Mouse (Mus musculus) hindbrain, embryonic 16.5 days (tissue): ENCODE results near the gene Cntn5. TPM values are rescaled to one million over a fixed set of nuclear protein-coding genes. Genes with fewer than 3 reads are reported as not detected.

Experiments
- ATAC-seq: fragments of 200-750 bp; cut with Nextera tagmentation; 2 replicates; pipeline ENCODE4 v1.8.0; 2017; ENCODE audit warnings: moderate TSS enrichment, moderate library complexity
- H3K27ac ChIP-seq: fragments of 300-500 bp; sonication (generic); 2 replicates; pipeline ENCODE4 v1.5.1; 2014; ENCODE audit warnings: low read depth, mild to moderate bottlenecking, control low read depth, low read length, moderate library complexity
- H3K27me3 ChIP-seq: fragments of 300-500 bp; sonication (generic); replicated peaks from 2 replicates; pipeline ENCODE4 v1.6.1; 2014; ENCODE audit warnings: low read length; ENCODE audit not compliant: control insufficient read depth, insufficient read depth
- H3K36me3 ChIP-seq: fragments of 300-500 bp; sonication (generic); 2 replicates; pipeline ENCODE4 v1.6.1; 2014; ENCODE audit warnings: mild to moderate bottlenecking, low read length, moderate library complexity, mixed read lengths; ENCODE audit not compliant: control insufficient read depth, insufficient read depth
- H3K4me1 ChIP-seq: fragments of 300-500 bp; sonication (generic); 2 replicates; pipeline ENCODE4 v1.6.1; 2014; ENCODE audit warnings: low read depth, low read length; ENCODE audit not compliant: control insufficient read depth, insufficient read depth
- H3K4me2 ChIP-seq: fragments of 300-500 bp; sonication (generic); 2 replicates; pipeline ENCODE4 v1.6.1; 2014; ENCODE audit warnings: mild to moderate bottlenecking, low read length, control low read depth, moderate library complexity
- H3K4me3 ChIP-seq: fragments of 300-500 bp; sonication (generic); 2 replicates; pipeline ENCODE4 v1.5.1; 2014; ENCODE audit warnings: mild to moderate bottlenecking, low read length, control low read depth, moderate library complexity
- H3K9ac ChIP-seq: fragments of 300-500 bp; sonication (generic); 2 replicates; pipeline ENCODE4 v1.6.1; 2014; ENCODE audit warnings: low read depth, mild to moderate bottlenecking, control low read depth, low read length, moderate library complexity
- H3K9me3 ChIP-seq: fragments of 300-500 bp; sonication (generic); 2 replicates; pipeline ENCODE4 v1.6.1; 2014; ENCODE audit warnings: mild to moderate bottlenecking, low read length, moderate library complexity; ENCODE audit not compliant: control insufficient read depth
- WGBS: fragments of 180-500 bp; shearing (Covaris S2); extraction: QIAGEN DNeasy Blood & Tissue Kit; methylation state at CpG from one replicate; pipeline ENCODE4 v1.1.7; 2014; 5-methylcytosine and 5-hydroxymethylcytosine counted together
- polyA plus RNA-seq: library from polyadenylated mRNA; unstranded; fragments of >200 nt; fragmentation: Nextera tagmentation; extraction: Ambion mirVana; gene quantifications from 2 replicates; pipeline ENCODE4 v1.2.1, GENCODE M21; 2015

Cntn5 gene
- polyA plus RNA-seq, 1 experiment from 2014 or later = 20.4 TPM

- 78% methylated on average over 8 of the region's 8 CpGs for WGBS
- H3K4me3 ChIP-seq = no peak overlapping the region
- H3K9me3 ChIP-seq = no peaks in the 10 kb centered on the region
- no peaks in the 10 kb centered on the region for H3K27me3 ChIP-seq
- no peak for ATAC-seq
- H3K4me1 ChIP-seq = no peaks in the 10 kb centered on the region
- no peak overlapping the region for H3K4me2 ChIP-seq
- no peaks in the 10 kb centered on the region for H3K36me3 ChIP-seq
- no peak overlapping the region for H3K9ac ChIP-seq
- H3K27ac ChIP-seq = no peak overlapping the region
Observed at GRCm38 (mm10) chr9:9984028-9984427, 920.5 kb downstream of the Cntn5 start.

DNA sequence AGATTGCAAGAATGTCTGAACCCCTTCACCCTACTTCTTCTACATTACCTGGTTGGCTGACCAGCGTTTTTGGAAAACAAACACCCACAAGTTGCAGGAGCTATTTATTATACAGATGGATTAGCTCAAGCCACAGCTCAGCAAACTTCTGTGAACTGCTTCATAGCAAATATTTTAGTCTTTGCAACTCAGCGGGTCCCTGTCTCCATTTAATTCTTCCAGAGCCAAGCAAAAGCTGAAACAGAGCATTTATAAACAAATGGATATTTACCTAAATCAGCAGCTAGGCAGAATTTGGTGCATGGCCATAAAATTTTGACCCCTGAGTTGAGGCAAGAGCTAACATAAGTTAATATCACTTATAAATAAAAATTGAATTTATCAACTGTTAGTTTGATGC is 921.4 kb downstream of the Cntn5 start:
- Histone ChIP-seq H3K4me2 (no peak overlapping the region), H3K4me1 (no peaks in the 10 kb centered on the region), H3K9ac (no peak overlapping the region), H3K4me3 (no peak overlapping the region), H3K9me3 (no peaks in the 10 kb centered on the region), H3K36me3 (no peaks in the 10 kb centered on the region), H3K27me3 (no peaks in the 10 kb centered on the region), H3K27ac (no peak overlapping the region)
- 83% methylated on average over 2 of the region's 2 CpGs for WGBS
- ATAC-seq = no peak

DNA sequence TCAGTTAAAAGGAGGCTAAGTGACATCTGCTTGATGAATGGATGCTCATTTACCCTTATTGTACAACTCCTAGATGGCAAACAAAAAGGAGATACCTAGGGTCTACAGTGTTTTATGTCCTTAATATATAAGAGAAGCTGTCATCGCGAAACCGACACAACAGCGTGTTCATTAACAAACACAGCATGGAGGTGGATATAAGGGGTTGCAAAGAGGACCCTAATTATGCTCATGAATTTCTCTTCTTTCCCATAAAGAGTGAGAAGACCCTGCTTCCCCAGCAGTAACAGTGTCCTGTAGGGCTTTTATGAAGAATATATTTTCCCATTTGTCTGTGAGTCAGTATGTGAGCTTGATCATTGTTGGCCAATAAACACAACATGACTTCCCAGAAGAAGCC is 939.2 kb downstream of the Cntn5 start:
- 90% methylated on average over 4 of the region's 4 CpGs for WGBS
- Histone ChIP-seq H3K9ac (no peak overlapping the region), H3K27me3 (no peaks in the 10 kb centered on the region), H3K9me3 (no peaks in the 10 kb centered on the region), H3K4me1 (no peaks in the 10 kb centered on the region), H3K27ac (no peak overlapping the region), H3K4me3 (no peak overlapping the region), H3K36me3 (no peaks in the 10 kb centered on the region), H3K4me2 (no peak overlapping the region)
- ATAC-seq = no peak

- H3K36me3 ChIP-seq = no peaks in the 10 kb centered on the region
- H3K4me1 ChIP-seq = no peaks in the 10 kb centered on the region
- H3K4me2 ChIP-seq = no peak overlapping the region
- H3K9me3 ChIP-seq = no peaks in the 10 kb centered on the region
- H3K27me3 ChIP-seq = no peaks in the 10 kb centered on the region
- H3K4me3 ChIP-seq = no peak overlapping the region
- no peak overlapping the region for H3K27ac ChIP-seq
- no peak overlapping the region for H3K9ac ChIP-seq
- ATAC-seq = 0 out of 2 replicates have a peak, but pooled peaks have one; percentile 45
Observed at GRCm38 (mm10) chr9:9960610-9961172, 943.9 kb downstream of the Cntn5 start.

- Histone ChIP-seq H3K4me3 (no peak overlapping the region), H3K27ac (no peak overlapping the region), H3K4me2 (no peak overlapping the region), H3K36me3 (no peaks in the 10 kb centered on the region), H3K9ac (no peak overlapping the region), H3K9me3 (no peaks in the 10 kb centered on the region), H3K4me1 (no peaks in the 10 kb centered on the region), H3K27me3 (no peaks in the 10 kb centered on the region)
- no peak for ATAC-seq
- 48% methylated on average over 3 of the region's 3 CpGs for WGBS
Observed at GRCm38 (mm10) chr9:9949346-9949745, 955.2 kb downstream of the Cntn5 start.

DNA sequence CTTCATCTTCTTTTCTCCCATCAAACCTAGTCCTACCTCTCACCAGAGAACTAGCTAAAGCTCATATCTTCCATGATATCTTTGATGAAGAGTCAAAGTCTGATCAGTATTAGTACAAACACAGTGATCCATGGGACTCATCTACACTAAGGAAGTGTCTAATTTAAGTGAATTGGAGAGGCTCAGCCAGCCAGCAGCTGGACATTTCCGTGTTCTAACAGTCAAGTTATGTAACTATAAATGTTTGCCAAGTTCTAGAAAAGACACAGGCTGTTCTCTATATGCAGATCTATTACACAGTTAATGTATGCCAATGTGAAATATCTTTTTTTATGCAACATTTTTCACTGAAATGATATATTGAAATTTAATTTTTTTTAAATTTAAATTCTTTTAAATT is 959.7 kb downstream of the Cntn5 start:
- Histone ChIP-seq H3K4me1 (no peaks in the 10 kb centered on the region), H3K9ac (no peak overlapping the region), H3K27me3 (no peaks in the 10 kb centered on the region), H3K4me2 (no peak overlapping the region), H3K36me3 (no peaks in the 10 kb centered on the region), H3K27ac (no peak overlapping the region), H3K9me3 (no peaks in the 10 kb centered on the region), H3K4me3 (no peak overlapping the region)
- 73% methylated on average over 1 of the region's 1 CpGs for WGBS
- ATAC-seq = no peak

DNA sequence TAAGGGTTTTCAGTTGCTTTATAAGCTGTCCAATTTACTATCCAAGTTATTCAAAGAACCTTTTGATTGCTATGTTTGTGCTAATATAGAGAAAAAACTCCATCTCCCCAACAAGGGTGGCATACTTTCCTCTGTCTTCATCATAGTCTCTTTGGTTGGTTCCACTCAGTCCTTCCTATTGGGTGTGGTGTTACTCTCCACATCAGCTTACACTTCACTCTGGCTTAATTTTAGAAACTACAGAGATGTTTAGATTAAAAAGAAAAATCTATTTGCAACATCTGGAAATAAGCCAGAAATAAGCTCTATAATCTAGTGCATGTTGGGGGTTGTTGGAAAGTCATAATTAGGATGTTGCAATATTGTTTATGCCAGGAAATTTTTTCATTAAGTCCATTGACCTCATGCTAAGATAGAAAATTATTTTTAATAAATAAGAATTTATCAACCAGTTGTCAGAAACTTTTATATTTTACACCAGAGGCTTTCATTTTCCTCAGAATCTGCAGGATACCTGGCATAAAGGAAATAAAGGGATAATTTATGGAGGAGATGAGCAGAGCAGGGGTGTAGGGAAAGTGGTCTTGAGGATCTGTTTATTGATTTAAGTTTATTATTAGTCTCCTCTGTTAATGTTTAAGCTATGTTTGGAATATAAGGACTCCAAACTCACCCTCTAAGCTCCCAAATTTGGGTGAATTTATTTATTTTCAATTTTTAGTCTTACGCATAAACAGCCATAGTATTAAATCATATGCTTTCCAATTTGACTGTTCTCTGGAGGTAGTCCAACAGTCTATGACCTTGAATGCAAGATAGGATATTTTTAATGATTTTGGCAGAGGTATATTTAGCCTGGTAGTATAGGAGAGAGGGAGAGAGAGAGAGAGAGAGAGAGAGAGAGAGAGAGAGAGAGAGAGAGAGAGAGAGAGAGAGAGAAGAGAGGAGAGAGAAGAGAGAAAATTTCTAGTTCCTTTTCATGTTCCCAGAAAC is 966.8 kb downstream of the Cntn5 start:
- H3K4me2 ChIP-seq = no peak overlapping the region
- H3K9ac ChIP-seq = no peak overlapping the region
- no peaks in the 10 kb centered on the region for H3K4me1 ChIP-seq
- no peaks in the 10 kb centered on the region for H3K27me3 ChIP-seq
- no peaks in the 10 kb centered on the region for H3K36me3 ChIP-seq
- WGBS = 87% methylated on average over 1 of the region's 1 CpGs
- H3K9me3 ChIP-seq = no peaks in the 10 kb centered on the region
- H3K4me3 ChIP-seq = no peak overlapping the region
- no peak overlapping the region for H3K27ac ChIP-seq
- no peak for ATAC-seq

DNA sequence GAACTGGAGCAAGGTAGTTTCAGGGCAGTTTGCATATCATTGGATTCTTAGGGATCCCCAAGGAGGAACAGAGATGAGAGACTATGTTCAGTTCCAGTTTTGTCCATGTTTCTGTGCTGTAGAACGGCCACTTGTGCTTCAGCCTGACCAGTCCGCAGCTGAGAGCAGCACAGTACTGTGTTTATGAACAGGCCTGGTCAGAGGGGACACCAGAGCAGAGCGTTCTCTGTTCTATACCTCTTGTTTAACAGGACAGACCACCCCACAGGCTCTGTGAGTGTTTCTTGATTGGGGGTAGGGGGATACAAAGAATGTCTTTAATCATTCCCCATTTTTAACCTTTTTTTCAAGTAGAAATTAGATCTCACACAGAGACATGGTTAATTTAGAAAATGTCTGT is 984.0 kb downstream of the Cntn5 start:
- Histone ChIP-seq H3K4me3 (no peak overlapping the region), H3K4me1 (no peaks in the 10 kb centered on the region), H3K27me3 (no peaks in the 10 kb centered on the region), H3K27ac (no peak overlapping the region), H3K36me3 (no peaks in the 10 kb centered on the region), H3K4me2 (no peak overlapping the region), H3K9me3 (peaks cover 6% of the 10 kb centered on the region), H3K9ac (no peak overlapping the region)
- WGBS = 69% methylated on average over 3 of the region's 3 CpGs
- ATAC-seq = no peak

- Histone ChIP-seq H3K36me3 (no peaks in the 10 kb centered on the region), H3K27ac (no peak overlapping the region), H3K4me1 (no peaks in the 10 kb centered on the region), H3K4me2 (no peak overlapping the region), H3K4me3 (no peak overlapping the region), H3K27me3 (no peaks in the 10 kb centered on the region), H3K9ac (no peak overlapping the region), H3K9me3 (no peaks in the 10 kb centered on the region)
- peak; percentile 91 for ATAC-seq
- 35% methylated on average over 5 of the region's 5 CpGs for WGBS
Observed at GRCm38 (mm10) chr9:9899070-9899469, 1005.5 kb downstream of the Cntn5 start.
